Mouse (Mus musculus) ES-Bruce4 (cell line): ENCODE measurements around the gene Tcte2.

Experiments
- CTCF ChIP-seq: IDR thresholded peaks from one replicate; pipeline ENCODE4 v1.8.1; 2011; ENCODE audit warnings: low read depth, low read length
- EP300 ChIP-seq: IDR thresholded peaks from 2 replicates; pipeline ENCODE4 v1.6.1; 2011; ENCODE audit warnings: low read depth, low read length; ENCODE audit not compliant: insufficient read depth
- POLR2A ChIP-seq: IDR thresholded peaks from one replicate; pipeline ENCODE4 v1.8.1; 2011; ENCODE audit warnings: low read length; ENCODE audit not compliant: insufficient read depth

DNA sequence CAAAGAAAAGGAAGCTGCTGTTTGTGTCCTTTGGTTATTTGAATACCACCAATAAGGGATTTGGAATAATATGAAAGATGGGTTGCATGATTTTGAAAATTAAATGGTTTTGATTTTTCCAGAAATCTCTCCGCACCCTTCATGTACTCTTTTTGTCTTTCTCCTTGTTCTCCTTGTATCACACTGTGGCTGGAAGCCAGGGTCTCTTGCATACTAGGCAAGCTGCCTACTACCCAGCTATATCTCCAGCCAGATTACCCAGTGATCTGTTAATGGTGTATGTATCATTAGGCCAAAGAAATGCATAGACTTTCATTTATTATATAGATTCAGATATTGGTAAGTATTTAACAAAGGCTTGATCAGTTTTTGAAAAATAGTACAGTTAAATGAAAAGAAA, 44.4 kb upstream of the Tcte2 start:
- TF ChIP-seq CTCF = no peak
- TF ChIP-seq POLR2A = no peak
- TF ChIP-seq EP300 = no peak
